Mouse (Mus musculus) lung, postnatal 25 days (tissue): ENCODE measurements around the gene Gosr2.

Experiments used
- DNase-seq: peaks from one replicate; pipeline ENCODE4 v3.0.0; 2022; ENCODE audit warnings: low spot score

Gosr2 gene

DNA sequence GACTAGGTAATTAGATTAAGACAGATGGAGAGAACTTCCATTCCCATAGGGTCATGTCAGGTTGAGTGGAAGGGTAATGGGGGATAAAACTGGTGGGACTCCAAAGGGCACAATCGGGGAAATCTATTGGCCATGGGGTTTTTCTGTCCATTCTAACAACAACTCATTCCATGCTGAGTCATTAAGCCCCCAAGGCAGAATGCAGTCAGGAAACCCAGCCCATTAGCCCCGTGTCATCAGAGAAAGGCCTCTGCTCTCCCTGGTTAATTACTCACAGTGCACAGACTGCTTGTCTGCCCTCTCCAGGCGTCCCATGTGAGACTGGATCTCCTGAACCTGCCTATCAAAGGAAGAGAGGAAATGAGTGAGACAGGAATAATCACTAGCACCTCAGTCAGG, 8.7 kb downstream of the Gosr2 start:
- DNase-seq = no peak

DNA sequence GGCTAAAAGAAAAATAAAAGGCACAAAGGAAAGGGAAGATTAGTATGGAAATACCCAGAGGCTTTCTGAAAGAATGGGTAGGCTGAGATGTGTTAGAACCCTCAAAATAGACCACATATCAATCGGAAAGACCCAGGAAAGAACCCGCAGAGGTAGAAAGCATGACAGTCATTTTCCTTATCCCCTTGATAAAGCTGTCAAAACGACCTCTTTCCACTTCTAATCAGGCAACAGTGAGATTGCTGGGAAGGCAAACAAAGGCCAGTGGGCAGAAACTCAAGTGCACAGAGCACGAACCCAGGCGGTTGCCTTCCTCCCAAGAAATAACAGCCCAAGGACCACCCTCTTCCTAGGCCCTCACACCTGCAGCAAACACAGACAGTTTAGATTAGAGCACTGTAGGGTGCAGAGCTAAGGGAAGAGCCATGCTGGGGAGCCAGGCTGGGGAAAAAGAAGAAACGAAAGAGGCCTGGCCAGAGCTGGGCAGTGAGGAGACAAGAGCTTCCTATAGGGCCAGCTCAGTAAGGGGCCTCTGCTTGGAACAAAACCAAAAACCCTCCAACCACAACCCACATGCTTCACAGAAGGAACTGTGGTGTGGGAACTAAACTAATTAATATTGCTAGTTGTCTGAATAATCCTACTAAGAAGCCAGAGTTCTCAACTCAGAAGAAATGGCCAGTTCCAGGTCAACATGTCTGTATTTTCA, 9.3 kb downstream of the Gosr2 start:
- DNase-seq = no peak

DNA sequence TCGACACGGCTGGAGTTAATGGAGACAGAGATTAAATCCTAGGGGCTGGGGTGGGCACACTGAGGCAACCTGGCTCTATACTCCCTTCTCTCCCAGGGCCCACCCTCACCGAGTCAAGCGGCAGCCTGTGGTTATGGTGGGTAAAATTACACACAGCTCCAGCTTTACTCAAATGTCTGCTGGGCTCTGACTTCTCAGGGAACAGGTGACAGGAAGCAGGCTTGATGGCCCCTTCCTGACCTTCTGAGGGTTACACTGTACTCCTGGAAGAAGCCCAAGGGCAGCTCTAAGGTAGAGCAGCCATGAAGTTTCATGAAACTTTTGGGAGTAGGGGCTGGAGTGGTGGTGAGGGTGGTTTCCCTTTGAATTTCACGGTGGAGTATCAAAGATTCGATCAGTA, 11.0 kb downstream of the Gosr2 start:
- no peak for DNase-seq

DNA sequence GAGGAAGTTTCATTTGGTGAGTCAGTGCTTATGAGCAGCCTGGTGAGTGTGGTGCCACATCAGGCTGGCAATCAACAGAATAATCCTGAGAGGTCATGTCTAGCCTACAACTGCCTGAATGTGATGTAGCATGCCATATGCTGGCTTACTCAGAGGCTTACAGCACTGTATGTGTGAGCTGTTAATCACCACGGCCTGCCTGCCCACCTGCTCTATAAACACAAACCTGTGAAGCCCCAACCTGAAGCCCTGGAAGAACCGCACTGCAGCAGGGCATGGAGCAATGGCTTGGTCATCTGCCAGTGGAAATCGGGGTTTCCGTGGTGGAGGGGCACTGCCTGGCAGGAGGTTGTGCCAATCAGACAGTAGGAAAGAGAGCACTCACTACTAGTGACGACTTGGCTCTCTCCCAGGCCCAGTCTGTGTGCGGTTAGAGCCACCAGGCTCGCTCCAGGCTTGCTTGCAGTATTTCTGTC, 12.4 kb downstream of the Gosr2 start:
- no peak for DNase-seq

DNA sequence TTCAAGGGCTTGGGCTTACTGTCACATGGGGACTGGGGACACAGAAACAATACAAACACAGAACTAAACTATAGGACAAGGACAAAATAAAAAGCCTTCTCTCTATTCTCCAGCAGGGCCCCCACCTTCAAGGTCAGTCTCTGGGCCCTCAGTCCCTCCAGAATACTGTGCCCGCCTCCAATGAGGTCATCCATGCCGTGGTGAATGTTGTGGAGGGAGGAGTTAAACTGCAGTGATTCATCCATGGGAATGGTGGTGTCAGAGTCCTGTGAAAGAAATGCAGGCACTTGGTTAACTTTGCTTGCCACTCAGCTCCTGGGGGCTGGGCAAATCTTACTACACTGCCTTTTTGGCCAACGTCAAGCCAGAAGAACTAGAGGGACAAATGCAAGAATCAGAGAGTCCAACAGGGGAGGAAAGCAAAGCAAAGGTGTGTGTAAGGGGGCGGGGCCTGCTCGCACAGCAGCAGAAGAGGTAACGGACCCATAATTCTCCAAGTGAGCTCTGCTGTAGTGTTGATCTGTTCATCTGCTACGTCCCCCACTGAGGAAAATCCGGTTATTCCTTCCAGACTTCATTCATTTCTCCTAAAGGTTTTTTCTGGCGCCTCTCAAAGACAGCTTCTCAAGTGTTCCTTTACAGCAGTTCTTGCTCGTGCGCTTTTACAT, 13.9 kb downstream of the Gosr2 start:
- DNase-seq = no peak

DNA sequence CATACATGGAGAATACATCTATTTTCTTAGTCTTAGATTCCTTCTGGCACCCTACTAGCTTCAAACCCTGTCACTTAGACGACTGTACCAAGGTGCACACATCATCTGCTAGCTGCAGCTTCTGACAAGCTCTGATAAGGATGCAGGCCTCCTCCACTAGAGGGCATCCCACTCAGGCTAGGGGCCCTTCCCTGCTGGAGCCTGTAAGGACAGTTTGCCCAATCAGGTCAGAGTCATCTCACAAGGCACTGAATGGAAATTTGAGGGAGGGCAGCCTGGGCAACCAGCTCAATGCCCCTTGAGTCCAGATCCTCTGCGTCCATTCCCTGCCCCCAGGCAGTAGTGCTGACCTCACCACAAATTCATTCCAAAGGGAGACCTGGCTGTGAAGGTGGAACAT, 20.7 kb downstream of the Gosr2 start:
- DNase-seq = peak; percentile 27

DNA sequence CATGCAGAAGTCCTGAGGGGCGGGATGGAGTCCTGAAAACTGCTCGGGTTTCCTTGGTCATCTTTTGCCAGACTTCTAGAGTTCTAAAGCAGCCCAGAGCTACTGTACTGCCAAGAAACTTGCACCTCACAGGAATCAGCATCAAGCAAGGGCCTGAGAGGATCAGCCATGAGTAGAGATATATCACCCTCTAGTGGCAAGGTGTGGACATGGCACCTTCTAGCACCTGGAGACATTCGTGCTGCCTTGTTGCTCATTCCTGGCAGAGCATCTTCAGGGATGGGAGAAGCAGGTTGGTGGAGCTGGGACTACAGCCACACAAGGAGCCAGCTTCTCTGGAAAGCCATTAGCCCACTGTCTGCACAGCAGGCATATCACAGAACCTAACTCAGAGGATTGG, 22.1 kb downstream of the Gosr2 start:
- peak; percentile 42 for DNase-seq

DNA sequence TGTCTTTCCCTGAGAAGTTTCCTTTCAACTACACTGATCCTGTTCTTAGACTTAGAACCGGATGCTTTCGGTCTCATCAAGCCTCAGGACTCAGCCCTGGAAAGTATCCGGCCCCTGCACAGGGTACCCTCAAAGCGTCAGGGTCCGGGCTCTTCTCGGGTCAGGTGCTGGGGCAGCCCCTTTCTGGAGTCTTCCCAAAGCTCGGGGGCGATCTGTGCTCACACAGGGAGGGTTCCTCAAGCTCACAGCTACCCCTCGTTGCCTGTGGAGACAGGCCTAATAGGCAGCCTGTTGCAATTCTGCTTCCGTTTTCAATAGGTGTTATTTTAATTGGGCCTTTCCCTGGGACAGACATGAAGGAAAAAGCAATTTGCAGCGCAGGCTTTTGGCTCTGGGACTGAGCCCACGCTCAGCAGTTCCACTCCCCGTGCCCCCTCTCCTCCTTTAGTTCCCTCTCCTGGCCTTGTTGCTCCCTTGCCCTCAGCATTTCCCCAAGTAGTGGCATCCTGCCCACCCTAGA, 30.7 kb downstream of the Gosr2 start:
- no peak for DNase-seq

DNA sequence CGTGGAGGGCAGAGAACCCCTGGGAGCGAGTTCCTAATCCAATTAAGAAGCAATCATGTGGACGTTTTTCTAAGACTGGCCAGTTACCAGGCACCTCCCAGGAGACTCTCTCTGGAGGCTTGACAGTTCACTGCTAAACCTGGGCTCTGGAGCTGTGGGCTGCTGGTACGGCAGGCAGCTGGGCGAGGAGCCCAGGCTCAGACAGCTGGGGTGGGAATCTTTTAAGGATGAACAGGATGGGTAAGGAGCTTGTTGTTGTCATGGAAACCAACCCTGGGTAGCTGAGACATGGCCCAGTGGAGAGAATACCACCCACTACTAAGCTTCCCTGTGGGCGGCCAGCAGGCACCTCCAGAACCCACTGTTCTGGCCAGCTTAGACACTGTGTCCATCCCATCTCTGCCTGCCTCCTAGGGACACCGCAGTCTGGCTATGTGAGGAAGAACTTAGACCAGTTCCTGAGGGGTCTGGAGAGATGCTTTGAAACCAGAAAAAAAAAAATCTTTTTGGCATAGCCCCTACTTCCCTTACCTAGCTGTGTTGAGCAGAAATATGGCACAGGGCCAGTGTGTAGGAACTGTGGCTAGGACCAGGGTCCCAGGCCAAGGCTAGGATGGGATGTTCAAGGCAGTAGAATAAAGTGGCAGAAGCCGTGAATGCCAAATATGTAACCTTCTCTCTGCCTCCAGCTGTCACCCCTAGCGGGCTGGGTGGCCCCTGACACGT, 31.4 kb downstream of the Gosr2 start:
- DNase-seq = no peak

DNA sequence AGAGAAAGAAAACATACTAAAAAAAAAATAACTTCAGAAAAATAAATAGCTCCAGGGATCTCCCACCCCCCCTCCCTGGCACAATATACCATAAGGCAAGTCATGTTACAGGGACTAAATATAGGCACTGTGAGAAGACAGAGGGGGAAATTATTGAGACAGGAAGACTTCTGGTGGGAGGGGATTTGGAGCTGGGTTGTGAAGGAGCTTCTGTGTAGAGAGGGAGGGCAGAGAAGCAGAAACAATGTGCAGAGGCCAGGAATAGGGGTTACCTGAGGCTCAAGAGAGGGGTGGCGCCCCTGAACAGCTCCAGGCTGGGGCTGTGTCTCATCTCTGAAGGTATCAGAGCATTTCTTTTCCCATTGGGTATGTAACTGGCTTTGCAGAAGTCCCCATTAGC, 32.0 kb downstream of the Gosr2 start:
- no peak for DNase-seq

DNA sequence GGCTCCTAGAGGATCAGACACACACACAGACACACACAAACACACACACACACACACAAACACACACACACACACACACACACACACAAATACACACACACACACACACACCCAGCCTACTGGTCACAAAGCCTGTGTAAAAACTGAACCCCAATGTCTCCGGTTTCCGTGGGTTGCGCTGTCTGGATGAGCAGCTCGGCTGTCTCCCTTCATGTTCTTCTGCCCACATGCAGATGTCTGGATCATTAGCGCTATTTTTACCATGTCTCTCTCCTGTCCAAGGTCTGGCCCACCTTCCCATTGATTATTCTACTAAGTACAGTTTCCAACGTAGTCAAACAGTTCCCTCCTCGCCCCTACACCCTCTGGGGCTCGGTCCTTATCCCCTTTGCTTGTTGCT, 34.6 kb downstream of the Gosr2 start:
- no peak for DNase-seq

DNA sequence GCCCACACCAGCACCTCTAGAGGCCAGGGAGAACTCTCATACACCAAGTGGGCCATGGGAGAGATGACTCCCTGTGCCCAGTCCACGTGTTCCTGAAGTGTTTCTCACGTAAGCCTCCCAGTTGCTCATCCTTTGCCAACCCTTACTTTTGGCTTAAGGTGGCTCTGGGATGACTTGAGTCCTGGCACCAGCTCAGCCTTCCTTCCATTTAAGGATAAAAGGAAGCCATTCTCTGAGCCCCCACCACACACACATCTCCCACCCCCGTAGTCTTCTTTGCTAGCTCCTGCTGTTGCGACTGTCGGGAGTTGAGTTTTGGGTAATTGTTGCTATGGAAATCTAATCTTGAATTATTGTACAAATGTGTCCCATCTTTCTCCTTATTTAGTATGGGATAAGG, 35.2 kb downstream of the Gosr2 start:
- DNase-seq = no peak

DNA sequence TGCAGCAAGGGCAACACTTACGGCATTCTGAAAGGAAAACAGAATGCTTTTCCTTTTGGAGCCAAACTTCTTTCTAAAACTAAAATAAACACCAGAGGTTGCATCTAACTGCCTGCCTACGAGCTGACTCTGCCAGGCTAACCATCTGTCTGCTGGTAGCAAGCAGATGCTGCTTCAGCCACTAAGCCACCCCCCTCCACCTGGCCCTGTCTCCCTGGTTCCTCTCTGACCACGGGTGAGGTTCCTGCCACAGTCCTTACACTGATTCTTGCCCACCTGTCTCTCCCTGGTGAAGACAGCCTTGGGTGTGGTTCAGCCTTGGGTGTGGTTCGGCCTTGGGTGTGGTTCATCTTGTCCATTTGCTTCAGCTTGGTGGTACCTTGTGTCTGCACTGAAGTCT, 35.8 kb downstream of the Gosr2 start:
- DNase-seq = no peak

DNA sequence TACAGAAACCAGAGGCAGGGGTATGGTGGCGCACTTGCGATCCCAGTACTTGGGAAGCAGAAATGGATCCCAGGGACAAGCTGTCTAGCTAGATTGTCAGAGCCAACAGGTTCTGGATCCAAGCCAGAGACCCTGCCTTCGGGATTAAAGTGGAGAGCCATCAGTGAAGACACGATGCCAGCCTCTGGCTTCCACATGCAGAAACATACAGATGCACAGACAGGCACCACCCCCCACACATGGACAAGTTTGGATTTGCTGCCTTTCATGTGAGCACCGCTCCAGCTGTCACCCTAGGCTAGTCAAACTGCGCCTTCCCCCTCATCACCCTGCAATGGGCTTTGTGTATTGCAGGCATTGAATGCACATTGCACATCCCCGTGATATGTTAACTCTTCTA, 39.5 kb downstream of the Gosr2 start:
- DNase-seq = no peak

DNA sequence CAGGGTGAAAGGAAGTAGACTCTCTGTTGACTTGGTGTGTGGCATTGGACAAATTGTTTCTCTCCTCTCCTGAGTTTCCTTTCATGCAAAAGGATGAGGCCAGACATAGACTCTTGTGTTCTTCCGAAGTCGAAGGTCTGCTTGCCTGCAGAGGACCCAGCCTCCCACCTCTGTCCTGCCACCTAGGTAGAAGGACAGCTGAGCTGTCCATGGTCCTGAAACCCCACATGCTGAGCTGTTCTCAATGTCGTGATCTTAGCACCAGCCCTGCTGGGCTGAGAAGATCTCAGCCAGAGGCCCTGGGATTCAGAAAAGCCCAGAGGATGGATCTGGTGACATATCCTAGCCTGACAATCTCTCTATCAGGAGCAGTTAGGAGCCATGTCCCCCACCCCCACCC, 41.2 kb downstream of the Gosr2 start:
- DNase-seq = no peak

DNA sequence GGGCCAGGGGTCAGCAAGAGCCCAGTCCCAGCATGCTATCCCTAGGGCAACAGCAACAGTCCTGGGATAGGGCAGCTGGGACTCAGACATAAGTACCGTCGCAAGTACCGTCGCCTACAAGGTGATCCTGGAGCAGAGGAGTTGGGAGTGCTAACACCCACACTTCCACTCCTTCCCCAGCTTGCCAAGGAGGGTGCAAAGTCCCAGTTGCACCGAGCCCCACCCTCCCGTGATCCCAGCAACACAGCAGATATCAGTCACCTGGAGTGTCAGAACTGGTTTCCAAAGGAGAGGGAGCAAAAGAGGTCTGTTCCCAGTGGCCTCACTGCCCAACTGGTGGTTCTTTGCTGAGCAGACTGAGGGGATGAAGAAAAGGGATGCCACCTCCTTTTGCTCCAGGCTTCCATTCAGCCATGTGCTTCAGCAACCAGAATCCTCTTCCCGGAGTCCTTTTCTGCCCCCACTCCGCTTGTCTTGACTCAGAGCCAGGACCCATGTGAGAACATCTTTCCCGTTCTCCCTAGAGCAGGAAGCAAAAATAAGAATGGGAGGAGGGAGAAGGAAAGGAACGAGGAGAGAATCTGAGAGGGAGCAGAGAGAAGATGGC, 44.2 kb downstream of the Gosr2 start:
- DNase-seq = no peak

DNA sequence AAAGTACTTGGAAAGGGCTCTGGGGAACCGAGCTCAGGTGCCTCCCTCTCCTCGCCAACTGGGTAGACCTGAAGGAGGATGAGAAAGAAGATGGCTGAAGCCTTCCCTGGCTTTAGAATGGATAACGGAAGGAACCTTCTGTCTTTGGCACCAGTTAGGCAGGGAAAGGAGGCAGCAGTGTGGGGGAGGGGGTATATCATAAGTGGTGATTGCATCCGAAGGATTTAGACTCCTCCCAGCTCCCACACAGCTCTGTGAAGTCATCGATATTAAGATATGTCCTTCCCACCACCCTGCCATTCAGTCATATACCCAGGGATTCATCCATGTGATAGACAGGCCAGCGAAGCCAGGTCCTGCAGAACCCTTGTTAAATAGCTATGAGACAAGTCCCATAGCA, 46.3 kb downstream of the Gosr2 start:
- no peak for DNase-seq

DNA sequence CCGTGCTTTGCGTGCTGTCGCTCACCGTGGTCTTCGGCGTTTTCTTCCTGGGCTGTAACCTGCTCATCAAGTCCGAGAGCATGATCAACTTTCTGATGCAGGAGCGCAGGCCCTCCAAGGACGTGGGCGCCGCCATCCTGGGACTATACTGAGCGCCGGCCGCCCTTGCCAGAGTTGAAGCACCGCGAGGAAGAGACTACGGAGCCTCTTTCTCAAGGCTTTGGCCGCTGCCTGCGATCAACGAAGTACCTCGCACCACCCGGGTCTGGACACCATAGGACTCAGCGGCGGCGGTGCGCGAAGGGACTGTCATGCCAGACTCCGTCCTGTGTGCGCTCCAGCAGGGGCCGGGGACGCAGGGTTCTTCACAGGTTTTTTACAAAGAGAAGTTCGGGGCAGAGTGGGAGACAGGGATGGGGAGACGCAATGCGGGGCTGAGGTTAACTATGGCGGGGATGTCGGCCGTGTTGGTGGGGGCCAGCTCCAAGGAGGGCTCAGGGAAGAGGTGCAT, 47.7 kb downstream of the Gosr2 start:
- DNase-seq = no peak

DNA sequence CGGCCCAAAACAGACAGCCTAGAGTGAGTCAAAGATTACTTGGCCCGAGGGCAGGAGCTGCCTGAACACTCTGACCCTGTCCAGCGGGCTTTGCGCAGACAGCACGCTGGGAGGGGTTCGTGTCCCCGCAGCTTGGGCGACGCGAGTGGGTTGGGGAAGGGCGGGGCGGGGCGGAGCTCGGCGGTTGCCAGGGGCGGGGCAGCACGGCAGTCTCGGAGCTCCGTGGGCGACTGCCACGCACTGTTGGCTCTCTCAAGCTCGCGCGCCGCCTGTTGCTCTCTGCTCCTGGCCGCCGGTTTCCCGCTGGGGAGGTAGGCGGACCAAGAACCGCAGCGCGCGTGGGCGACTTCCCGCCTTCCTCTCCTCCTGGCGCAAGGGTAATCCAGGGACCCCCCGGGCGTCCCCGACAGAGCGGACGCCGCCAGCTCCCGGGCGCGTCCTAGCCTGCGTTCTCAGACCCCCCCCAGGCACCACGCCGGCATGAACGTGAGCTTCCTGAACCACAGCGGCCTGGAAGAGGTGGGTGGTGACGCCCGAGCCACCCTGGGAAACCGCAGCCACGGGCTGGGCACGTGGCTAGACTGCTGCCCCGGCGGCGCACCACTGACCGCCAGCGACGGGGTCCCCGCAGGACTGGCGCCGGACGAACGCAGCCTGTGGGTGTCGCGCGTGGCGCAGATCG, 48.3 kb downstream of the Gosr2 start, which contains the start of gene Rprml:
TSS of gene Rprml (plus strand) at position 270 of the 682 bp plus-strand sequence.
- DNase-seq = no peak

DNA sequence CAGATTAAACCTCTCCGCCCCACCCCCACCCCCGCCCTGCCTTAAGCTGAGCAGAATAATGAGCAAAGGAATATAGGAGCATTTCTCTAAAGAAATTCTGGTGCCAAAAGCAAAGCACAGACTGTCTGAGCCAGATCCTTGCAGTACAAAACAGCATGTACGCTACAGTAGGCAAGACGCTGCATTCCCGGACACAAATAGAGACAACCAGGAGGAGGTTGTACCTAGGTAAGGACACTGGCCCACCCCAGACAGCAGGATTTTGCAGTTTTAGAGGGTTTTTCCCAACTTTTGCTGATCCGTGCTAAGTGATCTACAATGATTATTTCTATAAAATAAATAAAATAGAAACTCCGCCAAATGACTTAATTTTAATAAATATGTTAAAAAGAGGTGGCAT, 49.0 kb downstream of the Gosr2 start:
- no peak for DNase-seq

DNA sequence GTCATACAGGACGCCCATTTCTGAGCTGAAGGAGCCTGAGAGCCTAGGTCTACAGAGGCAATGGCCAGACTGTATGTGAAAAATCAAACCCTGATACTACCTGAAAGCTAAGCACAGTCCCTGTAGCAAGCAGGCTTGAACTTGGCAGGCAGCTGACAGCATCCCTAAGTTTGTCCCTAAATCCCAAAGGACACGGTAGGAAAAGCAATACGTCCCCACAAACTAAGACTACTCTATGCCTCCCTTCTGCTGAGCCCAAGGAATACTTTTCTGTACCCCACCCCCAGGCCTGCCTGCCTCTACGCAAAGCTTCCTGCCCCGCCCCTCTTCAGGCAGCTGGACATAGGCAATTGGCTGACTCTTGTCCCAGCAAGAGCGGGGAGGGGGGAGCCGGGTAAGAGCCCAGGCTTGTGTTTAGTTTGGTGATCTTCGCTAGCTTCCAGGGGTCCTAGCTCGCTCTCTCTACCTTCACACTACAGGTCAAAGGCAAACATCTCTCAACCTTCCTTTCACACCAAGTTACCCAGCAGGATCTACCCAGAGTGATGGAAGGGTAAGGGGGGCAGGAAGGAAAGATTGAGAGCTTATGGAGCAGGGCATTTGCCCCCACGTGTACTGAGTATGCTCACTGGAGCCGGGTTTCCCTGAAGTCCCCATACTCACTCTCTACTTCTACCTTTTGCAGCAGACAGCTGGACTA, 49.6 kb downstream of the Gosr2 start:
- DNase-seq = peak; percentile 19
